Mouse (Mus musculus) liver, embryonic 14.5 days (tissue): ENCODE measurements around the gene Tbcc. TPM values are rescaled to one million over a fixed set of nuclear protein-coding genes. Genes with fewer than 3 reads are reported as not detected.

Experiments used
- ATAC-seq: fragments of 200-750 bp; cut with Nextera tagmentation; 2 replicates; pipeline ENCODE4 v1.8.0; 2017; ENCODE audit warnings: moderate number of reproducible peaks, mild to moderate bottlenecking, moderate library complexity; ENCODE audit not compliant: insufficient read depth
- DNase-seq, 3 experiments: peaks; one replicate each; pipeline ENCODE4 v3.0.0-alpha.2; 2012 to 2013; ENCODE audit warnings: low read depth in 3 of 3, low spot score in 3 of 3
- H3K27ac ChIP-seq: fragments of 300-500 bp; sonication (generic); 2 replicates; pipeline ENCODE4 v1.5.1; 2014; ENCODE audit warnings: moderate library complexity, mild to moderate bottlenecking, control low read depth, inconsistent platforms
- H3K27me3 ChIP-seq: fragments of 300-500 bp; sonication (generic); 2 replicates; pipeline ENCODE4 v1.6.1; 2014; ENCODE audit warnings: mild to moderate bottlenecking, low read length, moderate library complexity; ENCODE audit not compliant: control insufficient read depth, insufficient read depth
- H3K36me3 ChIP-seq: fragments of 300-500 bp; sonication (generic); replicated peaks from 2 replicates; pipeline ENCODE4 v1.6.1; 2014; ENCODE audit warnings: low read depth; ENCODE audit not compliant: control insufficient read depth, insufficient read depth
- H3K4me1 ChIP-seq, 2 experiments: fragments of 200-500 bp in 1 of 2; fragments of 300-500 bp in 1 of 2; sonication (generic) in 1 of 2; replicated peaks; 2 replicates each; pipeline ENCODE4 v1.6.1; 2012 to 2014; ENCODE audit warnings: antibody characterized with exemption in 1 of 2, inconsistent platforms in 1 of 2, low read length in 1 of 2; ENCODE audit not compliant: control insufficient read depth in 2 of 2, insufficient read depth in 2 of 2
- H3K4me2 ChIP-seq: fragments of 300-500 bp; sonication (generic); 2 replicates; pipeline ENCODE4 v1.6.1; 2014; ENCODE audit warnings: low read depth, mild to moderate bottlenecking, control low read depth, moderate library complexity
- H3K4me3 ChIP-seq, 2 experiments: fragments of 200-500 bp in 1 of 2; fragments of 300-500 bp in 1 of 2; sonication (generic) in 1 of 2; 2 replicates each; pipeline ENCODE4 v1.5.1; 2012 to 2014; ENCODE audit warnings: low read depth in 2 of 2, low read length in 2 of 2, mild to moderate bottlenecking in 2 of 2, control low read depth in 1 of 2, inconsistent platforms in 1 of 2, moderate library complexity in 1 of 2; ENCODE audit not compliant: insufficient read depth in 1 of 2
- H3K9ac ChIP-seq: fragments of 300-500 bp; sonication (generic); replicated peaks from 2 replicates; pipeline ENCODE4 v1.6.1; 2014; ENCODE audit warnings: mild to moderate bottlenecking, control low read depth, moderate library complexity
- H3K9me3 ChIP-seq: fragments of 300-500 bp; sonication (generic); 2 replicates; pipeline ENCODE4 v1.6.1; 2016; ENCODE audit warnings: low read length, mixed read lengths; ENCODE audit not compliant: control insufficient read depth
- CTCF ChIP-seq: IDR thresholded peaks from 2 replicates; pipeline ENCODE4 v1.5.1; 2016; ENCODE audit warnings: antibody characterized with exemption, low read depth, control low read depth
- EP300 ChIP-seq: IDR thresholded peaks from 2 replicates; pipeline ENCODE4 v1.6.1; 2016; ENCODE audit warnings: antibody characterized with exemption, low read depth
- WGBS: fragments of 180-500 bp; shearing (Covaris S2); extraction: QIAGEN DNeasy Blood & Tissue Kit; methylation state at CpG from one replicate; pipeline ENCODE4 v1.1.7; 2014; ENCODE audit not compliant: insufficient replicate concordance; 5-methylcytosine and 5-hydroxymethylcytosine counted together
- polyA plus RNA-seq, 2 experiments: library from polyadenylated mRNA; depleted of rRNA in 1 of 2; stranded (reverse) in 1 of 2; unstranded in 1 of 2; fragments of >200 nt; fragmentation: Nextera tagmentation in 1 of 2; extraction: Ambion mirVana in 1 of 2; gene quantifications; 2 replicates each; pipeline versions ENCODE4 v1.2.1 to v1.2.3; 2012 to 2014

The Tbcc gene
- polyA plus RNA-seq, 2 experiments, result 9.4 to 23.1 TPM

- no peaks in the 10 kb centered on the region for H3K36me3 ChIP-seq
- H3K27ac ChIP-seq, result no peak overlapping the region
- H3K4me2 ChIP-seq, result no peak overlapping the region
- no peak for ATAC-seq
- WGBS, result 52% methylated on average over 3 of the region's 3 CpGs
- H3K9ac ChIP-seq, result no peak overlapping the region
- no peaks in the 10 kb centered on the region for H3K27me3 ChIP-seq
- no peak for DNase-seq
- no peak overlapping the region for H3K4me3 ChIP-seq
- H3K9me3 ChIP-seq, result no peaks in the 10 kb centered on the region
- no peaks in the 10 kb centered on the region for H3K4me1 ChIP-seq
- TF ChIP-seq CTCF, result no peak
- TF ChIP-seq EP300, result no peak
Measured at GRCm38 (mm10) chr17:46915129-46915528, 24.6 kb downstream of the Tbcc start.

- Histone ChIP-seq H3K9me3 (no peaks in the 10 kb centered on the region), H3K9ac (no peak overlapping the region), H3K27ac (no peak overlapping the region), H3K4me3 (no peak overlapping the region), H3K4me1 (no peaks in the 10 kb centered on the region), H3K27me3 (no peaks in the 10 kb centered on the region), H3K36me3 (no peaks in the 10 kb centered on the region), H3K4me2 (no peak overlapping the region)
- 23% methylated on average over 4 of the region's 4 CpGs for WGBS
- TF ChIP-seq EP300 (no peak), CTCF (no peak)
- DNase-seq (no peak), ATAC-seq (no peak)
Measured at GRCm38 (mm10) chr17:46918951-46919350, 28.5 kb downstream of the Tbcc start.

- no peaks in the 10 kb centered on the region for H3K4me1 ChIP-seq
- 59% methylated on average over 6 of the region's 6 CpGs for WGBS
- TF ChIP-seq CTCF (no peak), EP300 (no peak)
- no peak overlapping the region for H3K27ac ChIP-seq
- H3K4me3 ChIP-seq, result no peak overlapping the region
- H3K9ac ChIP-seq, result no peak overlapping the region
- no peaks in the 10 kb centered on the region for H3K9me3 ChIP-seq
- no peak overlapping the region for H3K4me2 ChIP-seq
- no peaks in the 10 kb centered on the region for H3K27me3 ChIP-seq
- H3K36me3 ChIP-seq, result no peaks in the 10 kb centered on the region
- ATAC-seq (no peak), DNase-seq (no peak)
Measured at GRCm38 (mm10) chr17:46920855-46921254, 30.4 kb downstream of the Tbcc start.

GRCm38 (mm10) chr17:46926192-46926591 lies 35.7 kb downstream of the Tbcc start:
- no peak overlapping the region for H3K4me2 ChIP-seq
- ATAC-seq, result no peak
- WGBS, result 59% methylated on average over 6 of the region's 6 CpGs

GRCm38 (mm10) chr17:46926941-46927340 lies 36.5 kb downstream of the Tbcc start:
- H3K36me3 ChIP-seq, result peaks cover 3% of the 10 kb centered on the region
- H3K4me2 ChIP-seq, result no peak overlapping the region
- H3K9ac ChIP-seq, result no peak overlapping the region
- no peaks in the 10 kb centered on the region for H3K27me3 ChIP-seq
- WGBS, result 52% methylated on average over 3 of the region's 3 CpGs
- H3K9me3 ChIP-seq, result no peaks in the 10 kb centered on the region
- ATAC-seq, result no peak
- no peak for DNase-seq
- TF ChIP-seq CTCF (no peak), EP300 (no peak)
- no peak overlapping the region for H3K27ac ChIP-seq
- no peak overlapping the region for H3K4me3 ChIP-seq
- peaks cover 6 to 7% of the 10 kb centered on the region in 2 experiments; a peak in 2 of 4 replicates for H3K4me1 ChIP-seq

More at GRCm38 (mm10) chr17:46926192-46926591, 35.7 kb downstream of the Tbcc start:
- DNase-seq, result no peak
- no peak overlapping the region for H3K27ac ChIP-seq
- no peak overlapping the region for H3K9ac ChIP-seq
- H3K27me3 ChIP-seq, result no peaks in the 10 kb centered on the region
- no peak overlapping the region for H3K4me3 ChIP-seq
- no peaks in the 10 kb centered on the region for H3K9me3 ChIP-seq
- H3K4me1 ChIP-seq, result peaks cover 6 to 7% of the 10 kb centered on the region in 2 experiments; a peak in 2 of 4 replicates
- TF ChIP-seq EP300, result no peak
- TF ChIP-seq CTCF, result no peak
- H3K36me3 ChIP-seq, result no peaks in the 10 kb centered on the region; the same call in 1 of the 2 replicates
